Mouse (Mus musculus): Measurements from ENCODE around the gene Trpm5.

GRCm38 (mm10) chr7:143106672-143107465, 12.4 kb upstream of the Trpm5 start:
- TF ChIP-seq HCFC1 (IDR thresholded peaks at IDR 0.05; ENCODE audit: borderline replicate concordance, insufficient read depth, low read length) (no peak), MAFK (IDR thresholded peaks at IDR 0.05; ENCODE audit: insufficient read depth, low read depth, low read length) (no peak), CHD2 (IDR thresholded peaks at IDR 0.05; ENCODE audit: low read depth, low read length) (no peak), ZC3H11A (IDR thresholded peaks at IDR 0.05; ENCODE audit: borderline replicate concordance, low read depth, low read length) (no peak)

Measured in ES-E14 (cell line).